Comparison of ENCODE assay signal across 8 mouse cellular contexts in genomic region chr15:4026831-4027584, GRCm38 (mm10). TPM values are rescaled to one million over a fixed set of nuclear protein-coding genes. Genes with fewer than 3 reads are reported as not detected.
A peak's percentile ranks its signal among the peaks of the same experiment; 100 is the strongest.
DNase-seq lines count a peak whose midpoint lies in the region; ATAC-seq and TF ChIP-seq lines count a peak whose summit lies in the region.

No protein-coding gene starts in this region.

- 0 out of 2 replicates have a peak, but pooled peaks have one; percentile 21 for TF ChIP-seq CTCF in layer of hippocampus, adult 2 months (conservative IDR thresholded peaks at IDR 0.05)
- no peak for TF ChIP-seq CTCF in lung, adult 2 months (IDR thresholded peaks at IDR 0.05; ENCODE audit: insufficient read depth, low read length)

- H3K9ac ChIP-seq in ES-E14 (ENCODE audit: insufficient read depth, low read depth, low read length, poor library complexity, severe bottlenecking), result peak overlapping the region; percentile 76
- H3K9ac ChIP-seq in forebrain, embryonic 16.5 days (replicated peaks; ENCODE audit: low read depth, low read length), result peak overlapping the region; percentile 91
- H3K9ac ChIP-seq in neural tube, embryonic 15.5 days (replicated peaks), result peak overlapping the region; percentile 66

- DNase-seq in ES-E14 (ENCODE audit: low read depth, low spot score), result no peak
- peak; percentile 86 to 89 for DNase-seq in cerebellum, adult 18-20 months
- DNase-seq in heart, postnatal 36 days, result peak; percentile 84 to 90
- peak; percentile 79 to 85 for DNase-seq in layer of hippocampus, adult 2 months (ENCODE audit: low spot score in 2 of 2)
- DNase-seq in lung, adult 2 months, result peak; percentile 84
- DNase-seq in testis, postnatal 10 days (ENCODE audit: low spot score), result peak; percentile 83

- H3K27ac ChIP-seq in ES-E14 (ENCODE audit: insufficient read depth, low read depth, low read length, poor library complexity, severe bottlenecking), result 0 out of 2 replicates have a peak overlapping the region, but pooled peaks have one; percentile 21
- H3K27ac ChIP-seq in forebrain, embryonic 16.5 days (ENCODE audit: low read length), result peak overlapping the region; percentile 98
- H3K27ac ChIP-seq in layer of hippocampus, adult 2 months, result peak overlapping the region; percentile 99
- peak overlapping the region; percentile 92 for H3K27ac ChIP-seq in neural tube, embryonic 15.5 days (replicated peaks)

- intact Hi-C loops in heart, postnatal 36 days (cut with DNase I), result loop anchor here (1.0 to 10.0 kb wide), 4 partner anchors 32 to 592 kb away; partner anchors contain the start of genes AW549877 and Fbxo4

- H3K27me3 ChIP-seq in forebrain, embryonic 16.5 days (replicated peaks; ENCODE audit: control insufficient read depth, insufficient read depth, low read length), result no peaks in the 10 kb centered on the region
- H3K27me3 ChIP-seq in neural tube, embryonic 15.5 days (replicated peaks), result no peaks in the 10 kb centered on the region

- TF ChIP-seq POLR2A in lung, adult 2 months (IDR thresholded peaks at IDR 0.05; ENCODE audit: borderline replicate concordance, extremely low read depth, low read depth, low read length), result peak; percentile 37; the same call in 1 of the 2 replicates

- in situ Hi-C loops in ES-E14 (cut with MboI; ENCODE audit: low sequenced_read_pairs in 2 of 2, unreplicated experiment in 2 of 2), result no loop called here

- ATAC-seq in forebrain, embryonic 16.5 days, result peak; percentile 75
- peak; percentile 86 for ATAC-seq in neural tube, embryonic 15.5 days (ENCODE audit: low FRiP score)

- H3K36me3 ChIP-seq in ES-E14 (ENCODE audit: control insufficient read depth, insufficient read depth, low read length, poor library complexity, severe bottlenecking), result no peaks in the 10 kb centered on the region
- no peaks in the 10 kb centered on the region for H3K36me3 ChIP-seq in forebrain, embryonic 16.5 days (ENCODE audit: control insufficient read depth, insufficient read depth)
- no peaks in the 10 kb centered on the region for H3K36me3 ChIP-seq in neural tube, embryonic 15.5 days

- no peaks in the 10 kb centered on the region for H3K9me3 ChIP-seq in ES-E14 (ENCODE audit: control insufficient read depth, insufficient read depth, low read depth, low read length)
- H3K9me3 ChIP-seq in forebrain, embryonic 16.5 days (ENCODE audit: control insufficient read depth, low read length), result no peaks in the 10 kb centered on the region
- no peaks in the 10 kb centered on the region for H3K9me3 ChIP-seq in neural tube, embryonic 15.5 days (replicated peaks)

- WGBS in forebrain, embryonic 16.5 days, result under 1% methylated on average over 65 of the region's 65 CpGs
- 1% methylated on average over 65 of the region's 65 CpGs for WGBS in lung, adult 2 months
- under 1% methylated on average over 65 of the region's 65 CpGs for WGBS in neural tube, embryonic 15.5 days

- peak overlapping the region; percentile 60 for H3K4me2 ChIP-seq in forebrain, embryonic 16.5 days (ENCODE audit: low read length)
- H3K4me2 ChIP-seq in neural tube, embryonic 15.5 days, result peak overlapping the region; percentile 68

- peaks cover 0 to 6% of the 10 kb centered on the region in 2 experiments; a peak in 2 of 4 replicates for H3K4me1 ChIP-seq in ES-E14 (ENCODE audit: control insufficient read depth in 2 of 2, insufficient read depth in 2 of 2, low read length in 2 of 2, poor library complexity in 1 of 2)
- peaks cover 16% of the 10 kb centered on the region for H3K4me1 ChIP-seq in forebrain, embryonic 16.5 days (replicated peaks; ENCODE audit: control insufficient read depth, insufficient read depth, low read length)
- H3K4me1 ChIP-seq in lung, adult 2 months (ENCODE audit: control insufficient read depth, insufficient read depth, low read length), result peaks cover 5% of the 10 kb centered on the region
- peaks cover 23% of the 10 kb centered on the region for H3K4me1 ChIP-seq in neural tube, embryonic 15.5 days

- peak overlapping the region; percentile 78 to 95 for H3K4me3 ChIP-seq in ES-E14 (ENCODE audit: insufficient read depth in 1 of 2, low read depth in 1 of 2, low read length in 2 of 2, poor library complexity in 1 of 2, severe bottlenecking in 1 of 2)
- H3K4me3 ChIP-seq in forebrain, embryonic 16.5 days (replicated peaks; ENCODE audit: low read length), result peak overlapping the region; percentile 93
- H3K4me3 ChIP-seq in layer of hippocampus, adult 2 months, result peak overlapping the region; percentile 91
- H3K4me3 ChIP-seq in lung, adult 2 months (replicated peaks; ENCODE audit: extremely low read depth, low read depth, low read length), result peak overlapping the region; percentile 69
- peak overlapping the region; percentile 58 for H3K4me3 ChIP-seq in neural tube, embryonic 15.5 days (replicated peaks)

TF ChIP-seq in ES-E14, 5 proteins besides CTCF, POLR2A, EP300 and RAD21:
- peak; percentile 36; the same call in 1 of the 2 replicates for TF ChIP-seq HCFC1 (IDR thresholded peaks at IDR 0.05; ENCODE audit: borderline replicate concordance, insufficient read depth, low read length)
- no peak for TF ChIP-seq CHD2 (IDR thresholded peaks at IDR 0.05; ENCODE audit: low read depth, low read length)
- TF ChIP-seq MAFK (IDR thresholded peaks at IDR 0.05; ENCODE audit: insufficient read depth, low read depth, low read length), result no peak

RNA-seq across cellular contexts. Expression of gene Oxct1, which starts 0.8 kb away (rescaled TPM):
- total RNA-seq in ES-E14 (2012; rRNA removed), result 52.4 and 53.4 TPM in 2 replicates
- polyA plus RNA-seq in forebrain, embryonic 16.5 days (2015; fragmentation: Nextera tagmentation; extraction: Ambion mirVana), result 298 and 300 TPM in 2 replicates
- 1,000 to 10,000 TPM; 1,296 to 1,437 TPM for total RNA-seq in heart, postnatal 36 days (2021)
- 100 to 1,000 TPM; 271 to 283 TPM for total RNA-seq in layer of hippocampus, adult 2 months (2021)
- 26.6 and 31.6 TPM in 2 replicates for polyA plus RNA-seq in lung, adult 2 months (2012; rRNA removed)
- polyA plus RNA-seq in neural tube, embryonic 15.5 days (2015; fragmentation: Nextera tagmentation; extraction: Ambion mirVana), result 402 and 424 TPM in 2 replicates

RNA-seq across cellular contexts. Expression of gene AW549877, which starts 31.5 kb away (rescaled TPM):
- total RNA-seq in ES-E14 (2012; rRNA removed), result 22.6 and 23.4 TPM in 2 replicates
- polyA plus RNA-seq in forebrain, embryonic 16.5 days (2015; fragmentation: Nextera tagmentation; extraction: Ambion mirVana), result 34.6 and 41.7 TPM in 2 replicates
- 10 to 100 TPM; 23.7 to 24.5 TPM for total RNA-seq in heart, postnatal 36 days (2021)
- total RNA-seq in layer of hippocampus, adult 2 months (2021), result 10 to 100 TPM; 44.3 to 44.7 TPM
- 8.8 and 18.7 TPM in 2 replicates for polyA plus RNA-seq in lung, adult 2 months (2012; rRNA removed)
- polyA plus RNA-seq in neural tube, embryonic 15.5 days (2015; fragmentation: Nextera tagmentation; extraction: Ambion mirVana), result 34.2 and 34.4 TPM in 2 replicates

RNA-seq across cellular contexts. Expression of gene Fbxo4, which starts 47.6 kb away (rescaled TPM):
- 2.9 and 5.2 TPM in 2 replicates for total RNA-seq in ES-E14 (2012; rRNA removed)
- 6.2 and 9.1 TPM in 2 replicates for polyA plus RNA-seq in forebrain, embryonic 16.5 days (2015; fragmentation: Nextera tagmentation; extraction: Ambion mirVana)
- total RNA-seq in heart, postnatal 36 days (2021), result 1 to 10 TPM; 7.3 to 7.8 TPM
- total RNA-seq in layer of hippocampus, adult 2 months (2021), result 1 to 10 TPM; 9.0 to 9.6 TPM
- 12.5 and 14.6 TPM in 2 replicates for polyA plus RNA-seq in lung, adult 2 months (2012; rRNA removed)
- 9.0 and 10.7 TPM in 2 replicates for polyA plus RNA-seq in neural tube, embryonic 15.5 days (2015; fragmentation: Nextera tagmentation; extraction: Ambion mirVana)

Comparison
In these comparisons a context has a peak if more than half of its experiments do, and no peak if none do; other contexts are left out.
1. H3K27ac ChIP-seq: peak in every context shown above with its lines; median percentile 99 in layer of hippocampus, adult 2 months; 98 in forebrain, embryonic 16.5 days; 92 in neural tube, embryonic 15.5 days; 21 in ES-E14.
2. RNA of gene Oxct1, which starts 0.8 kb away (total RNA-seq): 1,296 to 1,437 TPM in heart, postnatal 36 days; 271 to 283 TPM in layer of hippocampus, adult 2 months and 52.4 to 53.4 TPM in ES-E14; every median in the first group is over 4 times any median in the second.
3. Peak in every context shown above with its lines, with median percentiles within 50 percentile points of each other: H3K4me3 ChIP-seq and H3K9ac ChIP-seq.